Mouse (Mus musculus): ENCODE measurements at regions not wholly inside any gene's neighbourhood (a gene's known extent, or its start where the extent isn't known, plus 50 kb on each side); places are given as distances from the start of the nearest gene placed in this dataset.

GRCm38 (mm10) chr2:128365004-128365403 lies 226.0 kb upstream of the Spdye4c start:
- H3K4me1 ChIP-seq (ENCODE audit: control insufficient read depth, insufficient read depth, low read length), result no peaks in the 10 kb centered on the region
- WGBS, result 70% methylated on average over 3 of the region's 3 CpGs
- H3K27me3 ChIP-seq (ENCODE audit: control insufficient read depth, insufficient read depth, low read length), result no peaks in the 10 kb centered on the region
- H3K9ac ChIP-seq (replicated peaks; ENCODE audit: low read depth, low read length), result no peak overlapping the region
- H3K4me2 ChIP-seq (ENCODE audit: low read depth, low read length), result no peak overlapping the region
- no peak for ATAC-seq (ENCODE audit: low read depth)
- H3K4me3 ChIP-seq (ENCODE audit: low read depth, low read length), result no peak overlapping the region
- H3K36me3 ChIP-seq (ENCODE audit: control insufficient read depth, insufficient read depth, low read length), result no peaks in the 10 kb centered on the region
- H3K27ac ChIP-seq (ENCODE audit: low read depth, low read length), result no peak overlapping the region
- no peaks in the 10 kb centered on the region for H3K9me3 ChIP-seq (ENCODE audit: control insufficient read depth, low read length)

GRCm38 (mm10) chr2:128365775-128366174 lies 225.2 kb upstream of the Spdye4c start:
- no peaks in the 10 kb centered on the region for H3K36me3 ChIP-seq (ENCODE audit: control insufficient read depth, insufficient read depth, low read length)
- H3K27ac ChIP-seq (ENCODE audit: low read depth, low read length), result no peak overlapping the region
- no peaks in the 10 kb centered on the region for H3K9me3 ChIP-seq (ENCODE audit: control insufficient read depth, low read length)
- H3K4me3 ChIP-seq (ENCODE audit: low read depth, low read length), result no peak overlapping the region
- 99% methylated on average over 2 of the region's 2 CpGs for WGBS
- no peak overlapping the region for H3K9ac ChIP-seq (replicated peaks; ENCODE audit: low read depth, low read length)
- no peak overlapping the region for H3K4me2 ChIP-seq (ENCODE audit: low read depth, low read length)
- H3K4me1 ChIP-seq (ENCODE audit: control insufficient read depth, insufficient read depth, low read length), result no peaks in the 10 kb centered on the region
- ATAC-seq (ENCODE audit: low read depth), result no peak
- no peaks in the 10 kb centered on the region for H3K27me3 ChIP-seq (ENCODE audit: control insufficient read depth, insufficient read depth, low read length)

GRCm38 (mm10) chr2:128367266-128368150 lies 223.5 kb upstream of the Spdye4c start:
- H3K9ac ChIP-seq (replicated peaks; ENCODE audit: low read depth, low read length), result no peak overlapping the region

GRCm38 (mm10) chr2:128368534-128369273 lies 222.3 kb upstream of the Spdye4c start:
- Histone ChIP-seq H3K36me3 (ENCODE audit: control insufficient read depth, insufficient read depth, low read length) (no peaks in the 10 kb centered on the region), H3K4me2 (ENCODE audit: low read depth, low read length) (no peak overlapping the region), H3K27ac (ENCODE audit: low read depth, low read length) (no peak overlapping the region), H3K4me3 (ENCODE audit: low read depth, low read length) (no peak overlapping the region), H3K27me3 (ENCODE audit: control insufficient read depth, insufficient read depth, low read length) (no peaks in the 10 kb centered on the region), H3K9me3 (ENCODE audit: control insufficient read depth, low read length) (no peaks in the 10 kb centered on the region), H3K4me1 (ENCODE audit: control insufficient read depth, insufficient read depth, low read length) (no peaks in the 10 kb centered on the region), H3K9ac (replicated peaks; ENCODE audit: low read depth, low read length) (no peak overlapping the region)
- WGBS, result 78% methylated on average over 7 of the region's 7 CpGs
- ATAC-seq (ENCODE audit: low read depth), result no peak

More at GRCm38 (mm10) chr2:128367266-128368150, 223.5 kb upstream of the Spdye4c start:
- Histone ChIP-seq H3K9me3 (ENCODE audit: control insufficient read depth, low read length) (no peaks in the 10 kb centered on the region), H3K4me1 (ENCODE audit: control insufficient read depth, insufficient read depth, low read length) (no peaks in the 10 kb centered on the region), H3K27me3 (ENCODE audit: control insufficient read depth, insufficient read depth, low read length) (no peaks in the 10 kb centered on the region), H3K36me3 (ENCODE audit: control insufficient read depth, insufficient read depth, low read length) (no peaks in the 10 kb centered on the region), H3K4me3 (ENCODE audit: low read depth, low read length) (no peak overlapping the region), H3K4me2 (ENCODE audit: low read depth, low read length) (no peak overlapping the region), H3K27ac (ENCODE audit: low read depth, low read length) (no peak overlapping the region)
- 84% methylated on average over 14 of the region's 14 CpGs for WGBS
- no peak for ATAC-seq (ENCODE audit: low read depth)

GRCm38 (mm10) chr2:128370821-128371220 lies 220.2 kb upstream of the Spdye4c start:
- no peaks in the 10 kb centered on the region for H3K36me3 ChIP-seq (ENCODE audit: control insufficient read depth, insufficient read depth, low read length)
- no peak for ATAC-seq (ENCODE audit: low read depth)
- 75% methylated on average over 10 of the region's 10 CpGs for WGBS
- H3K9ac ChIP-seq (replicated peaks; ENCODE audit: low read depth, low read length), result no peak overlapping the region
- H3K27ac ChIP-seq (ENCODE audit: low read depth, low read length), result no peak overlapping the region
- no peak overlapping the region for H3K4me2 ChIP-seq (ENCODE audit: low read depth, low read length)
- H3K9me3 ChIP-seq (ENCODE audit: control insufficient read depth, low read length), result no peaks in the 10 kb centered on the region
- H3K27me3 ChIP-seq (ENCODE audit: control insufficient read depth, insufficient read depth, low read length), result no peaks in the 10 kb centered on the region
- H3K4me1 ChIP-seq (ENCODE audit: control insufficient read depth, insufficient read depth, low read length), result peaks cover 5% of the 10 kb centered on the region; the same call in 1 of the 2 replicates
- no peak overlapping the region for H3K4me3 ChIP-seq (ENCODE audit: low read depth, low read length)

GRCm38 (mm10) chr2:128372204-128372603 lies 218.8 kb upstream of the Spdye4c start:
- ATAC-seq (ENCODE audit: low read depth), result no peak
- H3K9me3 ChIP-seq (ENCODE audit: control insufficient read depth, low read length), result no peaks in the 10 kb centered on the region
- no peaks in the 10 kb centered on the region for H3K27me3 ChIP-seq (ENCODE audit: control insufficient read depth, insufficient read depth, low read length)
- 88% methylated on average over 13 of the region's 13 CpGs for whole genome bisulfite sequencing
- H3K9ac ChIP-seq (replicated peaks; ENCODE audit: low read depth, low read length), result no peak overlapping the region
- H3K4me3 ChIP-seq (ENCODE audit: low read depth, low read length), result no peak overlapping the region
- no peak overlapping the region for H3K27ac ChIP-seq (ENCODE audit: low read depth, low read length)
- no peak overlapping the region for H3K4me2 ChIP-seq (ENCODE audit: low read depth, low read length)
- no peaks in the 10 kb centered on the region for H3K36me3 ChIP-seq (ENCODE audit: control insufficient read depth, insufficient read depth, low read length)
- H3K4me1 ChIP-seq (ENCODE audit: control insufficient read depth, insufficient read depth, low read length), result peaks cover 5% of the 10 kb centered on the region; the same call in 1 of the 2 replicates

GRCm38 (mm10) chr2:128373363-128374252 lies 217.4 kb upstream of the Spdye4c start:
- H3K9ac ChIP-seq (replicated peaks; ENCODE audit: low read depth, low read length), result no peak overlapping the region

GRCm38 (mm10) chr2:128374253-128374566 lies 216.8 kb upstream of the Spdye4c start:
- H3K4me3 ChIP-seq (ENCODE audit: low read depth, low read length), result no peak overlapping the region
- H3K27ac ChIP-seq (ENCODE audit: low read depth, low read length), result no peak overlapping the region
- ATAC-seq (ENCODE audit: low read depth), result no peak
- 85% methylated on average over 2 of the region's 2 CpGs for WGBS
- no peaks in the 10 kb centered on the region for H3K9me3 ChIP-seq (ENCODE audit: control insufficient read depth, low read length)
- H3K4me1 ChIP-seq (ENCODE audit: control insufficient read depth, insufficient read depth, low read length), result peaks cover 5% of the 10 kb centered on the region; the same call in 1 of the 2 replicates
- H3K27me3 ChIP-seq (ENCODE audit: control insufficient read depth, insufficient read depth, low read length), result no peaks in the 10 kb centered on the region
- no peak overlapping the region for H3K9ac ChIP-seq (replicated peaks; ENCODE audit: low read depth, low read length)
- H3K36me3 ChIP-seq (ENCODE audit: control insufficient read depth, insufficient read depth, low read length), result no peaks in the 10 kb centered on the region
- no peak overlapping the region for H3K4me2 ChIP-seq (ENCODE audit: low read depth, low read length)

More at GRCm38 (mm10) chr2:128373363-128374252, 217.4 kb upstream of the Spdye4c start:
- H3K27me3 ChIP-seq (ENCODE audit: control insufficient read depth, insufficient read depth, low read length), result no peaks in the 10 kb centered on the region
- H3K27ac ChIP-seq (ENCODE audit: low read depth, low read length), result 0 out of 2 replicates have a peak overlapping the region, but pooled peaks have one; percentile 16
- H3K4me2 ChIP-seq (ENCODE audit: low read depth, low read length), result no peak overlapping the region
- WGBS, result 25% methylated on average over 12 of the region's 12 CpGs
- peaks cover 5% of the 10 kb centered on the region; the same call in 1 of the 2 replicates for H3K4me1 ChIP-seq (ENCODE audit: control insufficient read depth, insufficient read depth, low read length)
- no peaks in the 10 kb centered on the region for H3K9me3 ChIP-seq (ENCODE audit: control insufficient read depth, low read length)
- H3K36me3 ChIP-seq (ENCODE audit: control insufficient read depth, insufficient read depth, low read length), result no peaks in the 10 kb centered on the region
- H3K4me3 ChIP-seq (ENCODE audit: low read depth, low read length), result no peak overlapping the region
- ATAC-seq (ENCODE audit: low read depth), result 0 out of 2 replicates have a peak, but pooled peaks have one; percentile 17
